Mouse (Mus musculus) erythroblast, embryonic 14.5 days (primary cell): ENCODE data around the gene Lyrm4.

Experiments
- GATA1 ChIP-seq: IDR thresholded peaks from 2 replicates; pipeline ENCODE4 v1.6.1; 2012; ENCODE audit warnings: low read length, inconsistent platforms, mixed read lengths
- TAL1 ChIP-seq: IDR thresholded peaks from 3 replicates; pipeline ENCODE4 v1.6.1; 2012; ENCODE audit warnings: low read length, inconsistent platforms, mixed read lengths

- no peak for TF ChIP-seq GATA1
- no peak for TF ChIP-seq TAL1
Measured at GRCm38 (mm10) chr13:36149175-36149939, 32.0 kb upstream of the Lyrm4 start.
